Mouse (Mus musculus): ENCODE results near the gene Fbxw4. TPM values are rescaled to one million over a fixed set of nuclear protein-coding genes. Genes with fewer than 3 reads are reported as not detected.

Gene Fbxw4
- 14.5 and 33.0 TPM in 2 replicates for total RNA-seq (2014; fragmentation: Nextera tagmentation)
- 5.5 and 15.5 TPM in 2 replicates for total RNA-seq (2017)

DNA sequence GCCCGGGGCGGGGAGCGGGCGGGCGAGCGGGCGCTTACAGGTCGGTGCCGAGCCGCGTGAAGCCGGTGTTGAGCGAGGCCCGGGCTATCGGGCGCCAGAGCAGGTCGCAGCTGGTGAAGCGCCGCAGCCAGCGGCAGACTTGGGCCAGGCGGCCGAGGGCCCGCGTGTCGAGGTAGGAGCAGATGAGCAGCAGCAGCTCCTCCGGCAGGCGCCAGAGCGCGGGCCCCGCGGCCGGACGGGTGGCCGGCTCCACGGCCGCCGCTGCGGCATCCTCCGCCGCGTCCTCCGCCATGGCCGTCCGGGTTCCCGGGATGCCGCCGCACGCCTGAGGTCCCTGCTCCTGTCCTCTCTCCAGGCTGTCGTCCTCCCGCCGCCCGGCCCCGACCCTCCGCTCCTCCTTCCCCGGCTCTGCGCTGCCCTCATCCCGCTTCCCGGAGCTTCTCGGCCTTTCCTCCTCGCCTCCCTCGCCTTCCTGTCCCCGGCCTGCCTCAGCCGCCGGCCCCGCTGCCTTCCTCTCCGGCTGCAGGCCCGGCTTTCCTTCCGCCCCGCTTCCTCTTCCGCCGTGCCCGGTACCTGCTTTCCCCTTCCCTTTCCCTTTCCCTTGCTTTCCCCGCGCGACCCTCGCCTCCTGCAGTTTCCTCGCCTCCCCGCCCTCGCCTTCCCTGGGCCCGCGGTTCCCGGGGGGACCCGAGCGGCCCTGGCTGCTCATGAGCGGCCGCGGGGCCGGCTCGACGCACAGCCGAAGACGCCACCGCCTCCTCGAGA is at the start of gene Fbxw4:
Gene Fbxw4, minus strand, starts transcription at position 575 of the 765 bp plus-strand sequence.
- ATAC-seq (replicated peaks; ENCODE audit: low FRiP score, low TSS enrichment, poor library complexity, severe bottlenecking), result peak; percentile 81; the same call in 1 of the 2 replicates

DNA sequence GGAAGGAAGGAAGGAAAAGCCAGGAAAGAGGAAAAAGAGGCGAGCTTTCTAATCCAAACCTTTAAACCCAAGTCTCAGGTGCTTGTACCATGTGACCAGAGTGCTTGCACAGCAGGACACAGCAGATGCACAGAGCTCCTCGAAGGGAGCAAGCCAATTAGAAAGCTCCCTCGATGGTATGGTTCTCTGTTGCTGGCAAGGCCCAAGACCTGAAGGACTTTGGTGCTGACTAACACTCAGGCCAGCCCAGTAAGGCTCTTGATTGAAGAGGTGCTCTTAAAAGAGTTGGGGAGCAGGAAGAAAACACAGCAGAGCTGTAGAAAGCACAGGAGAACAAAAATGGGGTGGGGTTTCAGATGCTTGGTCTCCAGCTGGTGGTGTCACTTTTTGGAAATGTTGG is 48.6 kb upstream of the Fbxw4 start:
- ATAC-seq (replicated peaks; ENCODE audit: low FRiP score, low TSS enrichment, poor library complexity, severe bottlenecking), result no peak

DNA sequence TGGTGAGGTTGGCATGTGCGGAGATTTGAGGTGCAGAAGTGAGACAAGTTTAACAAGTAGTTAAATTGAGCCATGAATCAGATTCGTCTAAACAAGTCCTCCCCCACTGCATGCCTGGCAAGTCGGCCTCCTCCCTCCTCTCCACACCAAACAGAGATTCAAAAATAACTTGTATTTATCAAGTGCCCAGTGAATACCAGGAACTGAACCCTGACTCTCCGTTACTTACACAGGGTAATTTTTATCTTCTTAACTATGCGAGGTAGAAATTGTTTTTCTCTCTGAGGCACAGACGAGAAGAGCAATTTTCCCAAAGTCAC is 36.1 kb upstream of the Fbxw4 start:
- ATAC-seq (replicated peaks; ENCODE audit: low FRiP score, low TSS enrichment, poor library complexity, severe bottlenecking), result no peak

DNA sequence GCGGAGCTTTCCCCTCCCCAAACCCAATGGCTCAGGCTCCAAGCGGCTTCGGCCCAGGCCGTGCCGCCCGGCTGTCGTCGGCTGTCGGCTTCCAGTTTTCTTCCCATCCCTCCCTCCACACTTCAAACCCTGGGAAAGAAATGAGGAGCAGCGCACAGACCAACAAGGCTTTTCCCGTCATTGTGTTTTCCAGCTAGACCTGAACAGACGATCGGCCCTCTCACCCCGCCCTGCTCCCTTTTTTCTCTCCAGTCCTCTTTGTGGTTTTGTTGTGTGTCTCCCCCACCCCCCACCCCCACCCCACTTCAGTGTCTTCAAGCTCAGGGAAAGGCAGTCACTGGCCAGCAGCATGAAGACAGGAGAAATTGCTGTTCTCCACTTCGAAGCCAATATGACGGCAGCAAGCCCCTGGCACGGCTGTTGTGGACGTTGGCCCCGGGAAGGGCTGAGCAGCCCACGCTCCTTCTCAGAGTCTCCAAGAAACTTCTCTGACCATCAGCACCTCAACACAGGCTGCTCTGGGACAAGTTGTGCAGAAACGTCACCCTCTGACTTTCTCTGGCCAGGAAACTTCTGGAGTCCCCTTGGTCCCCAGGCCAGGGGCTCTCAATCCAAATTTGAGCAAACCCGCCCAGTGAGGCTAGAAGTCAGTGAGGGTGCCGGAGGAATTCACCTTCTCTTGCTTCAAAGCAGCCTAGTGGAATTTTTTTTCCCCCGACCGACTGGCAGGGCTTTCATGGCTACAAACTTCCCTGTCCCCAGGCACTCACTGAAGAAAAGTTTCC is 35.6 kb upstream of the Fbxw4 start:
- ATAC-seq (replicated peaks; ENCODE audit: low FRiP score, low TSS enrichment, poor library complexity, severe bottlenecking), result no peak

DNA sequence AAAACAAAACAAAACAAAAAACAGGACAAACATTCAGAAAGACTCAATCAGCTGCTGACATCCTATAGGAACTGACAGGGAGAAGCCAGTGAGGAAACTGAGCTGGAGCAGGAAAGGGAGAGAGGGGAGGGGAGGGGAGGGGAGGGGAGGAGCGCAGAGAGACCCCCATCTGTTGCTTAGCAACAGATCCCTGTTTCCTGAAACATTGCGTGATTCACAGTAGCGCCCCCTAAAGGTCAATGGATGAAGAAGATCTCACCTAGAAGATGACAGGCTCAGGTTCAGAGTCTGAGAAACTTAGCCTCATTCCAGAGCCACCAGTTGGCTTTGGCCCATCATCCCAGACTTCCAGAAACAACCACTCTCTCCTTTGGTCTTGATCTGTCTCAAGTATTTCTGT is 33.9 kb upstream of the Fbxw4 start:
- no peak for ATAC-seq (replicated peaks; ENCODE audit: low FRiP score, low TSS enrichment, poor library complexity, severe bottlenecking)

DNA sequence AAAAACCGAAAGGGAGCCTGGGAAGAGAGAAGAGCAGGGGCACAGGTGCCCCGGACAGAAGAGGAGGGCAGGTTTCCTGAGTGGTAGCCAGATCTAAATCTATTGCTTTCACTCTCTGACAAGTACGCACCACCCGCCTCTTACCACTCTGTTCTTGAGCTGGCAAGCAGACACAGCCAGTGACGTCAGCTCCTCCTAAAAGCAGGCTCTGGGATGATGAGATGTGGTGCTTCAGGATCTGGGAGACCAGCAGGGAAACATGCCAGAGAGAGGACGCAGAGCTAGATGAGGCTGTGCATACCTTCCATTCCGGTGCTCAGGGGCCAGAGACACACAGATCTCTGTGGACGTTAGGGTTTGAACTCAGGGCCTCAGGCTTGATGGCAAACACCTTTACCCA is 32.1 kb upstream of the Fbxw4 start:
- no peak for ATAC-seq (replicated peaks; ENCODE audit: low FRiP score, low TSS enrichment, poor library complexity, severe bottlenecking)

DNA sequence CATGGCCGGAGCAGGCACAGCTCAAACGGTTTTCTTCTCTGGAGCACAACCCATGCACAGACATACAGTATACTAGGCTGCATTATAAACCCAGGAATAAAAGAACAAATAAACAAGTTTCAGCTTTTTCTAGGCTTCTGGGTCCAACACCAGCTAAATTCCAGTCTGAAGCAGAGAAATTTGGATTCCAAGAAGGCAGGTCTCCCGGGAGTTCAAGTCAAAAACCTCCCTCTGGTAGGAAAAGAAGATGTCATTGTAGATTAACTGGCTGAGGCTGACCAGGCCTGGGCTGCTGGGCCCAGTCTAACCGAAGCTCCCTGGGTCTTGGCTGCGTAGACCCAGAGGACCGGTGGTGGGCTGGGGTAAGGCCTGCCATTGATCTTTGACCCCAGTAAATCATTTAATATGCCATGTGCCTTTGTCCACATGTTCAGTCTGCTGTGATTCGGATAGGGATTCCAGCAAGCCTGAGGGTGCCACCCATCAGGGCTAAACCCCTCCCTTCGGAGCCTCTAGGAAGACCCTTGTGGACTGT is 31.0 kb upstream of the Fbxw4 start:
- no peak for ATAC-seq (replicated peaks; ENCODE audit: low FRiP score, low TSS enrichment, poor library complexity, severe bottlenecking)

DNA sequence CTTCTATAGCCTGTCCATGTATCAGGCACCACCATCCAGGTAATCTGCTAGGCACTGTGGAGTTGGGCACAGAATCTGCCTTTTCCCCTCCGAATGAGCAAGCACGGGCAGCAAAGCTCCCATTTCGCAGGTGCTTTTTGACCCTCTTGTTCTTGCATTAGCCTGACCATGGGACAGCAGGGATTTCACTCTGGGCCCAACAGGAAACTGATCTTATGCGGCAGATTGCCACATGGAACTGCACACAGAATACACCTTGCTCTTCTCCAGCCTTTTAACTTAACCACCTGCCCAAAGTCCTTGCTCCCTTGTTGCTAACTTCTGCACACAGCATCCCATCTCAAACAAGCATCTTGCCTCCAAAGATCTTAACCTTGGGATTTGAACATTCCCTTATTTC is 26.9 kb upstream of the Fbxw4 start:
- no peak for ATAC-seq (replicated peaks; ENCODE audit: low FRiP score, low TSS enrichment, poor library complexity, severe bottlenecking)

DNA sequence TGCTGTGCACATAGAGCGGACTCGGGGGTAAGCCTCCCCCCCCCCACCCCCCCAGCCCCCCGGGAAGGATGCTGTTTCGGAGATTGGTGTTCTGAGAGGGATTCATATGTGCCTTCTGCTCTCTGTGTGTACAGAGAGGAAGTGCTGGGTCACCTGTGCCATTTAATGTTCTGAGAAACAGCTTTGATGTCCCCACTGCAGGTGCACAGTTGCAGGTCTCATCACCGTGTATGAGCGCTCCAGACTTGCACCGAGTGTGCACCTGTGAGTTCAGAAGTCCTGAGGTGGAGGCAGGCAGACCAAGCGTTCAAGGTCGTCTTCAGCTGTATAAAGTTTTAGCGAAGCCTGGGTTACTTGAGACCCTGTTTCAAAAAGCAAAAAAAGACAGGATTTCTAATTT is 23.6 kb upstream of the Fbxw4 start:
- ATAC-seq (replicated peaks; ENCODE audit: low FRiP score, low TSS enrichment, poor library complexity, severe bottlenecking), result no peak

DNA sequence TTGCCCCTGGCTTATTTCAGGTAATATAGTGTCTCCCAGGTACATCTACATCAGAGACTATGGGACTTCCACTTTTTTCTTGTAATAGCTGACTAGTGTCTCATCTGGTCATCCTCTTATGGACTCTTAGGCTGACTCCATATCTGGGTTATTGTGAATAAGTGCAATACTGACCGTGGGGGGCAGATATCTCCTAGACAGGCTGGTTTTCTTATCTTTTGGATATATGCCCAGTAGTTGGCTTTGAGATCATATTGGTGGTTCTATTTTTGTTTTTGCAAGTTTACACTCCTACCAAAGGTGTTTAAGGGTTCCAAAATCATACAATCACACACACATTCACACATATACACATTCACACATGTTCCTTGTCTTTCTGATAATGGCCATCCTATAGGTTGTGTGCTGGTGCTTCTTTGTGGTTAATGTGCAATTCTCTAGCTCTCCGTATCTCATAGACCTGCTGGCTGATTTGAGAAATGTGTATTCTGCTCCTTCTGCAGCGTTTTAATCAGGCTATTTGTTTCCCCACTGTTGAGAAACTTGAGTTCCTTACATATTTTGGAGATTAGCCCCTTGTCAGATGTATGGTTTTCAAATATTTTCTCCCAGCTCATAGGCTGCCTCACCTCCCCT is 20.5 kb upstream of the Fbxw4 start:
- ATAC-seq (replicated peaks; ENCODE audit: low FRiP score, low TSS enrichment, poor library complexity, severe bottlenecking), result peak; percentile 76

DNA sequence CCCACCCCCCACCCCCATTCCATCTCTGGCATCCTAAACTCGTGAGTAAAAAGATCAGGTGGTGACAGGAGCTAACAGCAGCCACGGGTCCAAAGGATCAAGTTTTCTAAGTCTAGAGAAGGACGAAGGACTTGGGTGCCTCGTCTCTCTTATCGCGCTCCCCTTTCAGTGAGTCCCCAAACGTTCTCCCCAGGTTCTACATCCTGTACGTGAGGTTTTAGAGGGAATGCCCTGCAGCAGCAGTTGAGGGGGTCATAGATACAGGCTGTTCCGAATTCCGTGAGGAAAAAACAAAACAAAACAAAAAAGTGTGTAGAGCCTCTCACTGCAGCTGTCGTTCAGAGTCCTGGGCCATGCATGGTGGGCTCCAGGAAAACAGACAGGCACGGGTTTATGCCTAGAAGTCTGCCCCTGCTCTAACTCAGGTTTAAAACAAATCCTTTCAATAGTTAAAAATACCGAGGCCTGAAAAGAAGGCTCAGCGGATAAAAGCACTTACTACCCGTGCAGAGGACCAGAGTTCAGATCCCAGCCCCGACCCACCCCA is 16.7 kb upstream of the Fbxw4 start:
- ATAC-seq (replicated peaks; ENCODE audit: low FRiP score, low TSS enrichment, poor library complexity, severe bottlenecking), result no peak

DNA sequence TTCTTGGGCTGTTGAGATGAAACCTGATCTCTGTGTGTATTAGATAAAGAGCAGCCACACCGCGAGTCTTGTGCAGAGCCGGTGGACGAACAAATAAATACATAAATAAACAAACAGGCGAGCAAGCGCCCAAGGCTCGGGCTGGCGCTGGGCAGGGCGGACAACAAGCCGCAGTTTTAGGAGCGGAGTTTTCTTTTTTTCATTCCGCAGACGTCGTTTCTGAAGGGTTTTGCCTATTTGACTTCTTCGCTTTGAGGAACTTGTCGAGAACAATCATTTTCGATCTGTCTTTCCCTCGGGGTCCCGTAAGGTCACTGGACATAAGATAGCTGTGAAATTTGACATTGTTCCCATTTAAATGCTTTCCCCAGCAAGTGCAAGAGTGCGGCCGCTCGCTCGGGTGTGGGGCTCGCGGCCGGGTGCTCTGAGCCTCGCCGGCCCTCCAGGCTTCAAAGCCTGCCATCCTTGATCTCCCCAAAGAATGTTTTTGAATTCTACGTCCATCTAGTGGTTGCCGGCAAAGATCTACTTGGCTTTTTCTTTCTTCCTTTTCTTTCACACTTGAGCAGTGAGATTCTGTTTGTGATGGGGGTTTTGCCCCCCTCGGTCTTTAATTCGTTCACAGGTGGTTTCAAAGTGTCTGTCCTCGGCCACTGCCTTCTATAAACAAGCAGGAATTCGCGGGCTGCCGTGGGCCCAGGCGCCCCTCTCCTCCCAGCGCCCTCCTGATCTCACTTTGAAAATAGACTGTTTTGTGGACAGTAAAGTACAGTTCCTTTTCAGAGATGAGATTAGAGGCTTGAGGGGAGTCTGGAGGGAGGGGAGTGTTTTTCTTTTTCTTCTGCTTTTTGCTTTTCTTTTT is 15.8 kb upstream of the Fbxw4 start:
- ATAC-seq (replicated peaks; ENCODE audit: low FRiP score, low TSS enrichment, poor library complexity, severe bottlenecking), result 0 out of 2 replicates have a peak, but pooled peaks have one; percentile 49

DNA sequence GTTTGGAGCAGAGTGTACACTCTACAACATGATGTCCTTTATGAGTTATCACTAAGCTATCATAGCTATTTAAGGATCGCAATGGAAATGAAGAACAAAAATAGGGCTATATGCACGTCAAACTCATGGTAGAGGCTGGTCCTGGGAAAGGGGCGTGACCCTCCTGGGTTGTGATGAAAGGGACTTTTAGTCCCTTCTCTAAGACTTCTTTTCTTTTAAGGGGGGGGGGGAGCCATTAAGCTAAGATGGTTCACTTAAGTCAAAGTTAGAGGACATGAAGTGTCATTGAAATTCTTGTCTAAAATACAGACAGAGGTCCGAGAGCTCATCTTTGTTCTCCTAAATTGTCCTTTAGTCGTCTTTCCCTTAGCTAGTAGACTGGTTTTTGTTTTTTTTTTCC is 15.1 kb upstream of the Fbxw4 start:
- ATAC-seq (replicated peaks; ENCODE audit: low FRiP score, low TSS enrichment, poor library complexity, severe bottlenecking), result no peak

DNA sequence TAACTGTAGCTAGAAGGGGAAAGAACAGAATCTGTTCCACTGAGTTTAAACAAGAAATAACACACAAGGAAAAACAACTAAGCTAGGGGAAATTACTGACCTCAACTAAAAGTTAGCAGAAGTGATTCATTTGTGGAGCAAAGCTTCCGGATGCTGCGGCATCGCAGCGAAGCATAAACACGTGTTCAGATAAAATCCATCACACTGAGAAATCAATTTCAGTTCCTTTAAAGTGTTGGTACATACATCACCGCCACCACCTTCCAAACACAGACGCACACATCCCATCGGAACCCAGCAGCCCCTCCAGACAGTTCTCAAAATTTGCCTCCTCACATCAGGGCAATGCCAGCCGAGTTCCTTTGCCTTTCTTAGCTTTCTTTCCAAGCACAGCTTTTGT is 12.9 kb upstream of the Fbxw4 start:
- ATAC-seq (replicated peaks; ENCODE audit: low FRiP score, low TSS enrichment, poor library complexity, severe bottlenecking), result no peak

DNA sequence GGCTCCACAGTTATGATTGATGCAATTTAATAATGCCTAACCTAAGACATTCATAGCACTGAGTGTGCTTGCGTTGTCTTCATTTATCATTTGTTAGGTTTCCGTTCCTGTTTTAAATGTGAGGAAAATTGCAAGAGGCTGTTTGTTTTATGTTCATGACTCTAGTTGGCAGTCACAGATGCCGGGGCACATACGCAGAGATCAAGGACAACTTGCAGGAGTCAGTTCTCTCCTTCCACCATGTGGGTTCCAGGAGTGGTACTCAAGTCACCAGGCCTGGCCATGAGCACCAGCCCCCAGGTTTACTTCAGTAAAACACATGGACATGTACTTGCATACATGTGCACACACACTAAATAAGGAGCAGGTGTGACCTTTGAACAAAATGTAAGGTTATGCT is 8.9 kb upstream of the Fbxw4 start:
- no peak for ATAC-seq (replicated peaks; ENCODE audit: low FRiP score, low TSS enrichment, poor library complexity, severe bottlenecking)

DNA sequence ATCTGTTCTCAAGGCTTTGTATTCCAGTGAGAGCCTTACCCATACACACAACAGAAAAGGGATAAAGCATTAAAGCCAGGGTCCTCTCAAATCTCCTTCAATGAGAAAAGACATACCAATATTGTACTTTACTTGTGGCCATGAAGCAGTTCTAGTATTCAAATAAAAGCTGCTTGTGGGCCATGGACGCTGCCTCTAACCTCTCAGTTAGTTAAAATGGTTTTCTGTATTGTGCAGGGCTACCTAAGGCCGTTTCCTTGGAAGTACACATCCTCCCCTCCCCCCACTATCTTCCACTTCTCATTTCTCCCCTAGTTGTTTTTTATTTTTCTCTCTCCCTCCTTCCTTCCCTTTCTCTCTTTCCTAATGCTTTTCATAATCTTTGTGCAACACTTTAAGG is 3.7 kb upstream of the Fbxw4 start:
- no peak for ATAC-seq (replicated peaks; ENCODE audit: low FRiP score, low TSS enrichment, poor library complexity, severe bottlenecking)

DNA sequence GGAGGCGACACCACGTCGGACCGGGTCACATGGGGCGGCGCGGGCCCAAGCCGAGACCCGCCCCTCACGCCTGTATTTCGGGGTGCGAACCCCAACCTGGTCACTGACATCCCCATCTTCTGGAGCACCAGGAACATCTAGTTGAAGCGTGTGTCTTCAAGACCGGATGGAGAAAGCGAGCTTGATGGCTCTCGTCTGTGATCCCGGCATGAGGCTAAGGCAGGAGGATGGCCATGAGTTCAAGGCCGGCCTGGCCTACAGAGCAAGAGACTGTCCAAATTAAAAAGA is 335 bp upstream of the Fbxw4 start:
- no peak; the same call in 1 of the 2 replicates for ATAC-seq (replicated peaks; ENCODE audit: low FRiP score, low TSS enrichment, poor library complexity, severe bottlenecking)

DNA sequence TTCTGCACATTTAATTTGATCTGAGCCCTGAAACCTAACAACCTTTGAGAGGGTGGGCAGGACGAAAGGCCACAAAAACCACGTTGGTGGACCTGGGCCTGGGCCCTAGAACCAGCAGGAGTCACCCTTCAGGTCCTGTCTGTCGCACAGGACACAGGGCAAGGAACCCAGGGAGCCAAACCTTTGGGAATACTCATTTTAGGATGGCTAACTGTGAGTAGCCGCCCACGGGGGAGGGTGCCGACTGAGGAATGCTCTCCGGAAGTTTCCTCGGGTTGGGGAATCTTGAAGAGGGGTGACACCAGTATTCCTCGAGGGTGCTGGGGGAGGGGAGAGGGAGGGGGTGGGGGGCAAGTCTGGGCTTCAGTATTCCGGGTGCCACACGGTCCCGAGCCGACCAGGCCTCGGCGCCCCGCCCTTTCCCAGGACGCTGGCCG is 793 bp downstream of the Fbxw4 start:
- ATAC-seq (replicated peaks; ENCODE audit: low FRiP score, low TSS enrichment, poor library complexity, severe bottlenecking), result no peak

DNA sequence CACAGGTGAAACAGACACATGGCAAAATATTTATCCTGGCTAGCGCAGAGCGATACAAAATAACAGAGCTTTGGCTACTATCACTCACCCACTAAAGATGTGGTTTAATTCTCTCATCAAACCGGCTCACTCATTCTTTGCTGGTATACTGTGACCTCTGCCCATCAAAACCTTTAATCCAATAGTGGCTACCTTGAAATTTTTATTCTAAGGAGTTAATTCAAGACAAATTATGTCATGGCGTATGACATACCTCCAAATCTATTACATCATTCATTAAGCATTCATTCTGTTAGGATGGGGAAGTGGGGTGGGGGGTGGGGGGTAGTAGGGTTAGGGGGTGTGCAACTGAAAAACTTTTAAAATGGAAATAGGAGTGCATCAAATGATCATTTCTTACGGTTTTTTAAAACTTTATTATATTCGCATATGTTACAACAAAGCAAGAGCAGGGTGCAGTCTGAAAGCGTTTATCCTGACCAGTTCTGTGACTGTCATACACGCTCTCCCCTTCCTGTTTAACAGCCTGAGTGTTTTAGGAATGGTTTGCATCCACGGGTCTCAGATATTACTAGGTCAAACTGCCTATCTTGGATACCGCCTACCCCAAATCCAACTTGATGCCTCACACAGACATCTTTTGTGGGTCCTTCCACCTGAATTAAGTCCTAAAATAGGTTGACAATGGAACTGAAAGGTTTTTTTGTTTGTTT is 1.4 kb downstream of the Fbxw4 start:
- ATAC-seq (replicated peaks; ENCODE audit: low FRiP score, low TSS enrichment, poor library complexity, severe bottlenecking), result no peak

Data from megakaryocyte-erythroid progenitor cell, adult 5-6 weeks (primary cell).